Comparison of ENCODE assay signal across 9 mouse cellular contexts in the genomic region with DNA sequence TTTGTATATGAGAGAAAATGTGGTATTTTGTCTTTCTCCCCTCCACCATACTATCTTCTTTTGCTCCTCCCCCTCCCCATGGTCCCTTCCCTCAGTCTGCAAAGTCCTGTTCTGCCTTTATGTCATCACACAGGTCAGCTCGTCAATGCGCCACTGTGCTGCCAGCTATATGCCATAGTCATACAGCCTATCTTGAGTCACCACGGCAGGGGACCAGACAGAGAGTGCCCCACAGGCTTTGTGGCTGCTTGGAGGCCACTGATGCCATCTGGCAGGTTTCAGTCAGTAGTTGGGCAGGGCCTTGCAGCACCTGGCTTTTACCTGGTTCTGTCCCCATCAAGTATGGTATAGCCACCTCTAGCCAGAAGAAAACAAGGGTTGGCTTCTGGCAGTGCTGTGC. TPM values are rescaled to one million over a fixed set of nuclear protein-coding genes. Genes with fewer than 3 reads are reported as not detected.
"Had no signal": no experiment of that assay in that cellular context is flagged by ENCODE, and none has a peak within 500 bp of the region (broad histone marks: within the 10 kb centered on the region; RNA-seq: fewer than 3 reads in every experiment).

No protein-coding gene starts in this region.

- DNase-seq: liver, postnatal 0 days; lung, adult 2 months; lung, postnatal 14 days; lung, postnatal 36 days; right cerebral cortex, postnatal 14 days; thymus, adult 2 months; thymus, postnatal 25 days; thymus, postnatal 4 days had no signal

RNA-seq across cellular contexts. Expression of gene Prkar1b, which starts 58.1 kb away (rescaled TPM):
- total RNA-seq: neutrophil, adult 5-6 weeks had no signal
